Mouse (Mus musculus) limb, embryonic 13.5 days (tissue): ENCODE data around the gene Gm10203. TPM values are rescaled to one million over a fixed set of nuclear protein-coding genes. Genes with fewer than 3 reads are reported as not detected.
"Not testable (repeated sequence)": the region's sequence is repeated elsewhere in the genome, so short reads cannot be mapped to it uniquely, and the experiment has no call there.

Experiments
- ATAC-seq: fragments of 200-750 bp; cut with Nextera tagmentation; 2 replicates; pipeline ENCODE4 v1.8.0; 2017; ENCODE audit warnings: low read depth, moderate number of reproducible peaks, moderate TSS enrichment; ENCODE audit not compliant: low FRiP score
- H3K27ac ChIP-seq: fragments of 300-500 bp; sonication (generic); 2 replicates; pipeline ENCODE4 v1.5.1; 2015; ENCODE audit warnings: inconsistent platforms, mild to moderate bottlenecking, moderate library complexity
- H3K27me3 ChIP-seq: fragments of 300-500 bp; sonication (generic); 2 replicates; pipeline ENCODE4 v1.6.1; 2015; ENCODE audit warnings: mild to moderate bottlenecking, inconsistent platforms
- H3K36me3 ChIP-seq: fragments of 300-500 bp; sonication (generic); 2 replicates; pipeline ENCODE4 v1.6.1; 2015; ENCODE audit warnings: inconsistent platforms, mild to moderate bottlenecking, moderate library complexity
- H3K4me1 ChIP-seq: fragments of 300-500 bp; sonication (generic); 2 replicates; pipeline ENCODE4 v1.6.1; 2015; ENCODE audit warnings: inconsistent platforms
- H3K4me2 ChIP-seq: fragments of 300-500 bp; sonication (generic); replicated peaks from 2 replicates; pipeline ENCODE4 v1.6.1; 2015; ENCODE audit warnings: inconsistent platforms, mild to moderate bottlenecking, moderate library complexity
- H3K4me3 ChIP-seq: fragments of 300-500 bp; sonication (generic); 2 replicates; pipeline ENCODE4 v1.5.1; 2015; ENCODE audit warnings: moderate library complexity, mild to moderate bottlenecking, inconsistent platforms
- H3K9ac ChIP-seq: fragments of 300-500 bp; sonication (generic); 2 replicates; pipeline ENCODE4 v1.6.1; 2015; ENCODE audit warnings: mild to moderate bottlenecking, inconsistent platforms
- H3K9me3 ChIP-seq: fragments of 300-500 bp; sonication (generic); 2 replicates; pipeline ENCODE4 v1.6.1; 2016; ENCODE audit warnings: inconsistent platforms
- WGBS: fragments of 180-500 bp; shearing (Covaris S2); methylation state at CpG from one replicate; pipeline ENCODE4 v1.1.7; 2015; 5-methylcytosine and 5-hydroxymethylcytosine counted together
- polyA plus RNA-seq: library from polyadenylated mRNA; unstranded; fragments of >200 nt; fragmentation: Nextera tagmentation; extraction: Ambion mirVana; gene quantifications from 2 replicates; pipeline ENCODE4 v1.2.1, GENCODE M21; 2015

Gene Gm10203
- not detected in 2 replicates for polyA plus RNA-seq

DNA sequence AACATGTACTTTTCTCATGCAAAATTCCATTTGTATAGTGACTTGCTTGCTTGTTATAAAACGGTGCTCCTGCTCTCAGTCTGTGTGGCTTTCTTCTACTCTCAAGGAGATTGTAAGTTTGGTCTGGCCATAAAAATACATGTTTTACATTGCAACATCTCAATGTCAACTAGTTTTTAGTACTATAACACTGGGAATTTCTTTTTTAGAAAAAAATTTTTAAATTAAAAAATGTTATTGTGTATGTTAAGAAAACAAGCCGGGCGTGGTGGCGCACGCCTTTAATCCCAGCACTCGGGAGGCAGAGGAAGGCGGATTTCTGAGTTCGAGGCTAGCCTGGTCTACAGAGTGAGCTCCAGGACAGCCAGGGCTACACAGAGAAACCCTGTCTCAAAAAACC lies at the start of gene Gm10203:
Gene Gm10203 (plus strand): TSS at position 301 of the 400 bp plus-strand sequence.
- H3K9ac ChIP-seq, H3K27me3 ChIP-seq, H3K9me3 ChIP-seq, H3K4me3 ChIP-seq, ATAC-seq, H3K36me3 ChIP-seq, H3K4me1 ChIP-seq, H3K4me2 ChIP-seq, H3K27ac ChIP-seq: not testable (repeated sequence)
- WGBS: 90% methylated on average over 8 of the region's 8 CpGs

GRCm38 (mm10) chr6:149092406-149092805 lies 37.6 kb upstream of the Gm10203 start:
- no peak overlapping the region for H3K9ac ChIP-seq
- ATAC-seq: no peak
- no peaks in the 10 kb centered on the region for H3K4me1 ChIP-seq
- WGBS: 96% methylated on average over 6 of the region's 6 CpGs
- no peaks in the 10 kb centered on the region for H3K9me3 ChIP-seq
- no peak overlapping the region for H3K27ac ChIP-seq
- H3K36me3 ChIP-seq: no peaks in the 10 kb centered on the region
- H3K4me3 ChIP-seq: no peak overlapping the region
- H3K27me3 ChIP-seq: no peaks in the 10 kb centered on the region
- H3K4me2 ChIP-seq: no peak overlapping the region

DNA sequence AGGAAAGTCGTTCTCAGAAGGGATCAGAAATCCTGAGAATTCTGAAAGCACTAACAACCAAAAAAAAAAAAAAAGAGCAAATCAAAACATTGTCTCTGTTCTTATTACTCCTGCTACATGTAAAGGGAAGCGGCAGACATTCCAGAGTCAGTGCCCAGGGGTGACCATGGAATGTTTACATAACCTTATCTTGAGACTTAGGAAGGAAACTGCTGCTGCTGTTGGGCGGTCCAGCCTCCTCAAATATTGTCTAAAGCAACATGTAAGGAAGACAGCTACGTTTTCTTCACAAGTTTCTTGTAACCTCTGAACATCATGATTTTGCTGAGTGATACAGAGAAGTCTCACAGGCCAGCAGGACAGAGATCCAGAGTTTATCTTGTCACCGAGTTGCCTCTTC lies 36.5 kb upstream of the Gm10203 start:
- no peak for ATAC-seq
- Histone ChIP-seq H3K9me3 (no peaks in the 10 kb centered on the region), H3K4me3 (no peak overlapping the region), H3K27ac (no peak overlapping the region), H3K9ac (no peak overlapping the region), H3K36me3 (no peaks in the 10 kb centered on the region), H3K4me2 (no peak overlapping the region), H3K4me1 (no peaks in the 10 kb centered on the region), H3K27me3 (no peaks in the 10 kb centered on the region)
- WGBS: 42% methylated on average over 5 of the region's 5 CpGs

DNA sequence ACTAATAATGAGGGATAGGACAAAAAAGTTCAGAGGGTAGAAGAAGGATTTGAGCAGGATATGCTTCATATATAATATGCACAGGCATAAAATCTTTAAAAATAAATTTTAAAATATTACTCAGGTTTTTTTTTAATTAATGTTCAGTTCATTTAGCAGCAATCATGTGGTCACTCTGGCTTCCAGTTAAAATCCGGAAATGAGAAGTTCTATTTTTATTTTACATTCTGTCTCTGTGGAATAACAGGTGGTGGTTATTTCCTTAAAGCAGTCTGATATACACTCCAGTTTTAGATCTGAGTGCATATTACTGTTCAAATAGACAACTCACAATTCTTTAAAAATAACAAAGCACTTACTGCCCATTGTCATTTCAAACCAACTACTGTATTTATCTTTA lies 35.4 kb upstream of the Gm10203 start:
- Histone ChIP-seq H3K9me3 (no peaks in the 10 kb centered on the region), H3K4me3 (no peak overlapping the region), H3K36me3 (no peaks in the 10 kb centered on the region), H3K4me2 (no peak overlapping the region), H3K27me3 (no peaks in the 10 kb centered on the region), H3K4me1 (no peaks in the 10 kb centered on the region), H3K27ac (no peak overlapping the region), H3K9ac (no peak overlapping the region)
- 60% methylated on average over 1 of the region's 1 CpGs for WGBS
- no peak for ATAC-seq

DNA sequence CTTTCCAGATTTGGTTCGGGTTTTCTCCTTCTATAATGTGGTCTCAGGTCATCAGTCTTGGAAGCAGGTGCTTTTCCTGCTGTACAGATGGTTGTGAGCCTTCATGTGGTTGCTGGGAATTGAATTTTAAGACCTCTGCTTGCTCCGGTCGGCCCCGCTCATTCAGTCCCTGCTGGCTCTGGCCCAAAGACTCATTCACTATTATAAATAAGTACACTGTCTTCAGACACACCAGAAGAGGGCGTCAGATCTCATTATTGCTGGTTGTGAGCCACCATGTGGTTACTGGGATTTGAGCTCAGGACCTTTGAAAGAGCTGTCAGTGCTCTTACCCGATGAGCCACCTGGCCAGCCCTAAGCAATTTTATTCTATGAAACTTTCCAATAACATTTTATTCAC lies 34.6 kb upstream of the Gm10203 start:
- ATAC-seq: no peak
- Histone ChIP-seq H3K36me3 (no peaks in the 10 kb centered on the region), H3K4me3 (no peak overlapping the region), H3K27me3 (no peaks in the 10 kb centered on the region), H3K4me2 (no peak overlapping the region), H3K9ac (no peak overlapping the region), H3K9me3 (no peaks in the 10 kb centered on the region), H3K4me1 (no peaks in the 10 kb centered on the region), H3K27ac (no peak overlapping the region)
- 59% methylated on average over 6 of the region's 6 CpGs for WGBS

GRCm38 (mm10) chr6:149096233-149096632 lies 33.7 kb upstream of the Gm10203 start:
- Histone ChIP-seq H3K4me1 (no peaks in the 10 kb centered on the region), H3K9me3 (no peaks in the 10 kb centered on the region), H3K27ac (no peak overlapping the region), H3K27me3 (no peaks in the 10 kb centered on the region), H3K9ac (no peak overlapping the region), H3K4me2 (no peak overlapping the region), H3K4me3 (no peak overlapping the region), H3K36me3 (no peaks in the 10 kb centered on the region)
- ATAC-seq: no peak
- WGBS: 76% methylated on average over 2 of the region's 2 CpGs

DNA sequence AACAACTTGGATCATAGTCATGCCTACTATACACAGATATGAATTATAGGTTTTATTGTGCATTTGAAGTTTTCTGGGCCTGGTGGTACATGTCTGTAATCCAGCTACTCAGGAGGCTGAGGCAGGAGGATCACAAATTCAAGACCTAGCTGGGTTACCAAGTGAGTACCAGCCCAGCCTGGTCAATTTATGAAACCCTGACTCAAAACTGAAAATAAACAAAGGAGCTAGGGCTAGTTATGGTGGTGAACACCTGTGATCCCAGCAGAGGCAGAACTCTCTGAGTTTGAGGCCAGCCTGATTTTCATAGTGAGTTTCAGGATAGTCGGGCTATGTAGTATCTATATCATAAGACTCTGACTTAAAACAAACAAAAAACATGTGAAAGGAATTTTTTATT lies 32.7 kb upstream of the Gm10203 start:
- no peaks in the 10 kb centered on the region for H3K27me3 ChIP-seq

DNA sequence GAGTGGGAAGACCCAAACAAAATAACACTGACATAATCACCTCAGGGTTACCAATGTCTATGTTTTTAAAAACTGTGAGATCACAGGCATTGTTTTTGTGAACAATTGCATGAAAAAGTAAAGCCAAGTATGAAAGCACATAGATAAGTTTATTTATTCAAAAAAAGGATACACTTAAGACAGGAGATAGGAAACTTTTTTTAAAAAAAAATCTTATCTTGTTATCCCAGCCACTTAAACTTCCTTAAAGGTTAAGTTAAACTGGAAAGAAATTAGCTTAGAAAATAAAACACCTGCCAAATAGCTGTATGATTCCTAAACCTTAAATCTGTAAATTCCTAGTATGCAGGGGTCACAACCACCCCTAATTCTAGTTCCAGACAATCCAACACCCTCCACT lies 31.0 kb upstream of the Gm10203 start:
- Histone ChIP-seq H3K27me3 (no peaks in the 10 kb centered on the region), H3K27ac (no peak overlapping the region), H3K9me3 (no peaks in the 10 kb centered on the region), H3K4me1 (no peaks in the 10 kb centered on the region), H3K4me2 (no peak overlapping the region), H3K36me3 (no peaks in the 10 kb centered on the region), H3K4me3 (no peak overlapping the region), H3K9ac (no peak overlapping the region)
- no peak for ATAC-seq

More for the DNA sequence above, 32.7 kb upstream of the Gm10203 start:
- Histone ChIP-seq H3K27ac (no peak overlapping the region), H3K9ac (no peak overlapping the region), H3K36me3 (no peaks in the 10 kb centered on the region), H3K9me3 (no peaks in the 10 kb centered on the region), H3K4me2 (no peak overlapping the region), H3K4me1 (no peaks in the 10 kb centered on the region), H3K4me3 (no peak overlapping the region)
- WGBS: 92% methylated on average over 1 of the region's 1 CpGs
- ATAC-seq: no peak

DNA sequence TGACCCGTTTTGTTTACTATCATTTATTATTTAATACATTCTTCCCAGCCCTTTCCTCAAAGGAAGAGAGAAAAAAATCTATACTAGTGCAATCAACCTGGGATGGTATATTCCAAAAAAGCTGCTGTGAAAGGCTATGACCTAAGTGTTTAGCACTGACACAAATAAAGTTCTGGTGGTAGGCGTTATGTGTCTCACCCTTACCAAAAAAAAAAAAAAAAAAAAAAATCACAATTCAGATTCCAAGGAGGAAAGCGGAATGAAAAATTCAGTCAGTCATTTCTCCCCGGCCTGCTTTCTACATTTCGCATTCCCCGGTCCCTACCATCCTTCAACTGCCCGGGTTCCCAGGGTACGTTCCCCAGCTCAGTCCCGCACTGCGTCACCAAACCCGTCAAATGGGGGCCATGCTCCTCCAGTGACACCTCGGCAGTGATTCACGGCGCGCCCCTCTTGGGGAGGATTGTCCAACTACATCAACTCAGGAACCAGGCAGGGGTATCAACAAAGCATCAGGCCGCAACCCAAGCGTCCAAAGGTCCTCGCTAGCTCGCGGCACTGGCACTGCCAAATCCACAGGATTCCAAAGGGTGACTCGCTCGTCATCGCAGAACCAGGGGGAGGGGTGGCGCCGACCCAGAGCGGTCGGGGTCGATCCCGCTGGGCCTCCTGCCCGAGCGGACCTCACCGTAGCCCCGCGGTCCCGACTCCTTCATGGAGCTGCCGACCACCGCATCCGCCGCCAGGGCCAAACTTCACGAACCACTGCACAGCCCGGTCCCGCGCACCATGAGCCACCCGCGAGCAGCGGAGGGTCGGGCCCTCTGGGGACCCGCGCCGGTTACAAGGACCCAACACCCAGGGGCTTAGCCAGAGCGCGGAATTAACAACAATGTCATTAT lies 29.5 kb upstream of the Gm10203 start:
- 2% methylated on average over 52 of the region's 52 CpGs for WGBS

DNA sequence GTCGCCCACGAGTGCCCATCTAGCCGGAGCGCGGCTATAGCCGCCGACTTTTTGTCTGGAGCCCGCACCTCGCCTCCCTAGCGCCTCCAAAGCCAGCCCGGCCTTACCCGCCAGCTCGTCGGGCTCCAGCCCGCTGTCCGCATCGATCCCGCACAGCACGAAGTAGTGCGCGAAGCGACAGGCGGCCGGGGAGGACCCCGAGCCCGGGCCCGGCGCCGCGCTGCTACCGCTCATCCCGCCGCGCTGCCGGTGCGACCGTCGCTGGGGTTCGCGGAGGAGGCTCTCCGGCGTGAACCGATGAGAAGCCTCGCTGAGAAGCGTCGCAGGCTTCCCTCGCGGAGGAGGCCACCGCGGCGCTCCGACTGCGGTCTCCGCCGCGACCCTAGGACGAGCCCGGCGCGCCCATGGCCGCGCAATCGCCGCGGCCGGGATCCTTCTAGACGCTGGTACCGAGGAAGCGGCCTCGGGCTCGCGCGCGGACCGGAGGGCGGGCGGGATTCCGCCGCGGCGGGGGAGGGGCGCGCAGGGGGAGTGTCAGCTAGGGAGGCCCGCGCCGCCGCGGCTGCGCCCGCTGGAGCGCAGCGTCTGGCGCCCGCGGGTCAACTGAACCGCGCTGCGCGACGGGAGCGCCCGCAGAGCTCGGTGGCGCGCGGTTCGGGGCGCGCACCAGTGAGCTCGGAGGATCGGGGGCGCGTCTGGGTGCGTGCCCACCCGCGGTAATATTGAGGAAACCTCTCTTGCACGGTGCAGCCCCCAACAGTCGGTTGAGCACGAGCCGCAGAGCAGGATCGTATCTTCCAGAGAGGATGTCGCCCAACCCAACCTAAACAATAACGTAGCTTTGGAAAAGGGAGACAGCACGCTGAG lies 28.7 kb upstream of the Gm10203 start, which contains the start of gene Dennd5b:
Gene Dennd5b (minus strand): TSS at position 605 of the 867 bp plus-strand sequence.
- ATAC-seq: peak; percentile 93
- Histone ChIP-seq H3K9me3 (no peaks in the 10 kb centered on the region), H3K27me3 (no peaks in the 10 kb centered on the region), H3K4me2 (peak within 1 kb of the TSS; percentile 88), H3K4me1 (no peaks in the 10 kb centered on the region), H3K4me3 (peak within 1 kb of the TSS; percentile 83), H3K9ac (peak within 1 kb of the TSS; percentile 93), H3K36me3 (no peaks in the 10 kb centered on the region), H3K27ac (peak within 1 kb of the TSS; percentile 89)
- under 1% methylated on average over 121 of the region's 124 CpGs for WGBS

More for the DNA sequence above, 29.5 kb upstream of the Gm10203 start:
- Histone ChIP-seq H3K9me3 (no peaks in the 10 kb centered on the region), H3K4me1 (no peaks in the 10 kb centered on the region), H3K27ac (peak overlapping the region; percentile 89), H3K36me3 (no peaks in the 10 kb centered on the region), H3K9ac (peak overlapping the region; percentile 93), H3K4me3 (peak overlapping the region; percentile 83), H3K4me2 (peak overlapping the region; percentile 88), H3K27me3 (no peaks in the 10 kb centered on the region)
- ATAC-seq: peak; percentile 55; the same call in 1 of the 2 replicates

DNA sequence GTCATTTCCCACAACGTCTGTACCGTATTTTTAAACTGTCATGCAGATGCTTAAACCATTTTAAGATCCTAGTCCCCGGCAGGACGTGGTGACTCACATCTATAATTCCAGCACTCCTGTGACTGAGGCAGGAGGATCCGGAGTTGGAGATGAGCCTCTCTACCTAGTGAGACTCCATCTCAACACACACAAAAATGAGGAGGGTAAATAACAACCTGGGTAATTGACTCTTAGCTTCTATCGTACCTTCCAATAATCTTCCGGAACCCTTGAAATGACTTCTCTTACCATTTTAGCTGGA lies 28.1 kb upstream of the Gm10203 start:
- peak overlapping the region; percentile 93 for H3K9ac ChIP-seq
- peak overlapping the region; percentile 88 for H3K4me2 ChIP-seq
- peak overlapping the region; percentile 89; the same call in 1 of the 2 replicates for H3K27ac ChIP-seq
- peak overlapping the region; percentile 83 for H3K4me3 ChIP-seq
- no peaks in the 10 kb centered on the region for H3K36me3 ChIP-seq
- ATAC-seq: no peak
- H3K9me3 ChIP-seq: no peaks in the 10 kb centered on the region
- WGBS: 14% methylated on average over 7 of the region's 7 CpGs
- H3K27me3 ChIP-seq: no peaks in the 10 kb centered on the region
- no peaks in the 10 kb centered on the region for H3K4me1 ChIP-seq

DNA sequence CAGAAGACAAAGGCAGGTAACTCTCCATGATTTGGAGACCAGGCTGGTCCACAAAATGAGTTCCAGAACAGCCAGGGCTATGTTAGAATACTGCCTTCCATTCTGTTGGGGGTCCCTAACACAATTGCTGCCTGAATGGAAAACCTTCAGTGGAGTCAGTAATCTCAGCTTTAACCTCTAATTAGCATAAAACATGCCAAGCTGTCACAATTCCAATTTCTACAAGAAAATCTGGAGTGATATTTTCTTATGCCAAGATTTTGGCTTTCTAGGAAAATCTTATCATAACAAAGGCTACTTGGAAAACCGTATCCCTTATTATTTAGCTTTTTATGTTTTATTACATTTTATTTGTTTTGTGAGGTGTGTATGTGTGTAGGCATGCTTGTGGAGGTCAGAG lies 26.5 kb upstream of the Gm10203 start:
- WGBS: 88% methylated on average over 1 of the region's 1 CpGs
- no peak for ATAC-seq
- no peaks in the 10 kb centered on the region for H3K4me1 ChIP-seq
- no peak overlapping the region for H3K4me2 ChIP-seq
- no peak overlapping the region for H3K9ac ChIP-seq
- no peaks in the 10 kb centered on the region for H3K9me3 ChIP-seq
- no peak overlapping the region for H3K27ac ChIP-seq
- no peak overlapping the region for H3K4me3 ChIP-seq
- no peaks in the 10 kb centered on the region for H3K27me3 ChIP-seq
- H3K36me3 ChIP-seq: no peaks in the 10 kb centered on the region
